Mouse (Mus musculus) lung, postnatal 36 days (tissue): ENCODE data around the gene Agap2.

Source experiments
- DNase-seq: peaks from one replicate; pipeline ENCODE4 v3.0.0; 2022; ENCODE audit warnings: mixed read lengths

Agap2 gene

DNA sequence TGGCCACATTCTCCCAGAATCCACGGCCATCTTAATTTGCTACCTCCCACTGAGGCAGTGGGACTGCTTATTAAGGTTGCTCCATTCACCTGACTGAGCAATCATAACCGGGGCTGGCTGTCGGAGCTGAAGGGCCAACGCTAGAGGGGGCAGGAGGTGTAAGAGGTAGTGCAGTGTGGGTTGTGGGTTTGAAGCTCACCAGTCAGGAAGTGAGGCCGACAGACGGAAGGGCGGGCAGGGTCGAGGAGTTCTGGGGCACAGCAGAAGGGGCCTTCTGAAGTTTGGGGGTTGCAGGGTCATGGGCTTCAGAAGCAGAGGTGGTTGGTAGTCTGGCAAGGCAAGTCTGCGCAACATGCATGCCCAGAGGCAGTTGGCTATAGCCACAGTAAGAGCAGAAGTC lies at the start of gene Agap2:
Gene Agap2 (plus strand): TSS at position 205 of the 400 bp plus-strand sequence.
- peak; percentile 68 for DNase-seq

DNA sequence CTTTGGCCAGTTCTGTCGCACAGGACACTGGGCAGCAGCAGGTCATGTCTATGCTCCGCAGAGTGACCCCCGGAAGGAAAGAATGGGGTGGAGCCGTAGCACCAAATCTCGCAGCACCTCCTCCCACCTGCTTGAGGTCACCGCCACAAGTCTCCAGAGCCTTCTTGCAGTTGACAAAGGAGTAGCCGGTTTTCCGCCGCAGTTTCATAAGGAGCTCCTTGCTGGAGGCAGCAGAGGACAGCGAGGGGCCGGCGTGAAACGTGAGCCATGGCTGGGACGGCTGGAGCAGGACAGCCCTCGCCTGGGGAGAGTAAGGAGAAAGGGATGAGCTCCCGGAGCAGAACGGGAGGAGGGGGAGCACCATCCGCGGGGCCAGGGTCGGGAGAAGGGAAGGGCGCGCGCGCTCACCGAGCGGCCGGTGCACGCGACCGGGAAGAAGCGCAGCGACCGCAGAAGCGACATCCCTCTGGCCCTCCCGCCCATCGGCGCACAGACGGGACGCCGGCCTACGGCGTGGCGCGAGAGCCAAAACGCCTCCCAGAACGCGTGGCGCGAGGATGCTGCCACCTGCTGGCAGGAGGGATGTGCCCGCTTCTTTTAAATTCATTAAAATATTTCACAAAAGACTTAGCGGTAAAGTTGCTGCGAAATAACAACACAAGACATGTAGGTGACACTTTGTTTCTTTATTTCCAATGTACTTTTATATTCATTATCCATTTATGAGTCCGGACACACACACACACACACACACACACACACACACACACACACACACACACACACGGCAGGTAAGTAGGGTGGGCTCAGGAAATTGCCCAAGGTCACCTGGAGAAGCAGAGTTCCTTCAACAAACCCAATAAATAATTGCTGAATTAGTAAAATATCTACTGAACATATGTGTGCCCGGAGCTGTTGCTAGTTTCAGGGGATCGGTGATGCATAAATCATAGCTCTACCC lies 44.5 kb upstream of the Agap2 start, which contains the start of gene Tsfm:
Gene Tsfm (minus strand): TSS at position 505 of the 961 bp plus-strand sequence.
- peak; percentile 93 for DNase-seq

DNA sequence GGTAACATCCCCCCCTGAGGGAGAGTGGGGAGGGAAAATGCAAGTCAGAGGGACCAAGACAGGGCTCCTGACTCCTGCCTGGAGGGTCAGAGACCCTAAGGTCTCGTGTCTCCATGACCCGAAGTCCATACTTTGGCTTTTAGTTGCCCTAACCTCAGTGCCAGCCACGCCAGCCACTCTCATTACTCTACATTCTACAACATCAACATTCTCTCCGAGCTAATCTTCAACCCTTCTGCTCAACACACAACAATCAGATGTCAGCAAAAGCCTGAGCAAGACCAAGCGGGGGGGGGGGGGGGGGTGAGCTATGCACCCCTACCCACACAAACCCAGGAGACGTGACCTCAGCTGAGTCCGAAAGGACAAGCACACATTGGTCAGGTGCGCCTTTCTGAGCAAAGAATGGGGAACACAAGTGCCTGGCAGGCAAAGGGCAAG lies 41.8 kb upstream of the Agap2 start:
- no peak for DNase-seq

DNA sequence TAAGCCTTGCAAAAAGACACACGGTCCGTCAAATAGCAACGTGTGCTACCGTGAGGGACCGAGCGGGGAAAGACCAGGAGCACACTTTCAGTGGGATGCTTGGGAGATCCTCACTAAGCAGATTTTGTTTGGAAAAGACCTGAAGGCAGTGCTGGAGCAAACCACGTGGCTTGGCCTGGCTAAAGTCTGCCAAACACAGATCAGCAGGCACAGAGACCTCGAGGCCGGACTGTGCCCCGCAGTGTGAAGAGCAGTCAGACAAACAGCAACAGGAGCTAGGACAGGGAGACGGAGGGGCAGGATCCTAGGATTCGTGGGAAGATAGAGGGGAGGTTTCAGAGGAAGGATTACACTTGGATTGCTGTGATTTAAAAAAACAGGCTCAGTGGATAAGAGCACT lies 38.8 kb upstream of the Agap2 start:
- DNase-seq = no peak

DNA sequence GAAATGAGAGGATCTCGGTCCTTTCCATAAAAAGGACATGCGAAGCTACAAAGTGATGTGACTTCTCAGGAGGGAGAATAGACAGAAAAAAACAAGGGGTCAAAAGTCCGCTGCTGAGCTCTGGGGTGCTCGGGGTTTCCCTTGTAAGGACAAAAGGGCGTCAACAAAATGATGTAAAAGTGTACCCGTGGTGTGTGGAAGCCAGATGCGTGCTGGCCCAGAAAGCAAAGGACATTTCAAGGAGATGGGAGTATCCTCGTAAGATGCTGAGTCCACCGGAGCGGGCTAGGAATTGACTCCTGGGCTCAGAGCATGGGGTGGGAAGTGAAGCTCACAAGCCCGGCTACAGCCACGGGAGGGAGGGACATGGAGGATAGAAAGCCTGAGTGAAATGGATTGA lies 37.4 kb upstream of the Agap2 start:
- DNase-seq = no peak

DNA sequence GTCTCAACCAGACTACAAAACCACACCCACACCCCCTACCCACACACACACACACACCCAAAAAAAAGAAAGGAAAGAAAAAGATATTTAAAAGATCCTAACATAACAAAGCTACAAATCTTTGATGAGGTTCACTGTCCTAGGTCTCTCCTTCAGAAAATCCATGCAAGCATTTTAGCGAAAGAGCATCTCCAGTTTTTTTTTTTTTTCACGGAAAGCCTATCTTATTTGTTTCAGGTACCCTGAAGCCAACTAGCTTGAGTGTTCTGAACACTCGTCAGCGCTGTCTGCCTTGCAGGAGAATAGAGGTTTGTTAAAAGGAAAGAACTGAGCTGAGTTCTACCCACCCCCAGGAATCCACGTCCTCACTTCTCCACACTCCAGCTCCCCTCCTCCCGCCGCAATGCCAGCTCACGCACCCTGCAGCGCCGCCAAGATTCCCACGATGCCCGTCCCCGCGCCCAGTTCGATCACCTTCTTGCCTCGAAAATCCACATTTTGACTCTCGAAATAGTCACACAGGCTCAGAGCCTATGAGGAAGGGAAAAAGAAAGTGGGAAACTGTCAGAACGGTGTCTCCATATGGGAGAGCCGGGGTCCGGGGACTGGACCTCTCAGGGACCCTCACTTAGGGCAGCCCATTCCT lies 34.4 kb upstream of the Agap2 start:
- no peak for DNase-seq

DNA sequence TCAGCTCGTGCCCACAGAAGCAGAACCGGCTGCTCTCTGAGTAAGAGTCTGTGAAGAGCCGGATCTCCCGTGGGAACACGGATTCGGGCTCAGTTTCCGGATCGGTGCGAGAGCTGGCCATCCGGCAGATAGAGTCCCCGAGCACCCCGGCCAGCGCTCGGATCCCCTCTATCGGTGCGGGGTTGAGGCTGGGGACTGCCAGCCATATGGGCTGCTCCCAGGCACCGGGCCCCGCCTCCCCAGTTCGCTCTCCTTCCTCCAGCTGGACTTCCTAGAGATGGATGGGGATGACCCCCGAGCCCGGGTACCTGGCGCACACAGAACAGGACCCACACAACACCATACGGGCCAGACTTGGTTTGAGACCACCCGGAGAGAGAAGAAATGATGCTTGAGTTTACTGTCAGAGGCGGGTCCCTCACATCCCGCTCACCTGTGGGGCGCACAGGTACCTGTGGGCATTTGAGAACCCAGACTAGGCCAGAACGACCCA lies 33.8 kb upstream of the Agap2 start, which contains the start of the genes Mettl1 and Eef1akmt3:
Gene Mettl1 (plus strand): TSS at position 141 of the 493 bp plus-strand sequence.
Gene Eef1akmt3 (minus strand): TSS at position 240 of the 493 bp plus-strand sequence.
- DNase-seq = peak; percentile 30

DNA sequence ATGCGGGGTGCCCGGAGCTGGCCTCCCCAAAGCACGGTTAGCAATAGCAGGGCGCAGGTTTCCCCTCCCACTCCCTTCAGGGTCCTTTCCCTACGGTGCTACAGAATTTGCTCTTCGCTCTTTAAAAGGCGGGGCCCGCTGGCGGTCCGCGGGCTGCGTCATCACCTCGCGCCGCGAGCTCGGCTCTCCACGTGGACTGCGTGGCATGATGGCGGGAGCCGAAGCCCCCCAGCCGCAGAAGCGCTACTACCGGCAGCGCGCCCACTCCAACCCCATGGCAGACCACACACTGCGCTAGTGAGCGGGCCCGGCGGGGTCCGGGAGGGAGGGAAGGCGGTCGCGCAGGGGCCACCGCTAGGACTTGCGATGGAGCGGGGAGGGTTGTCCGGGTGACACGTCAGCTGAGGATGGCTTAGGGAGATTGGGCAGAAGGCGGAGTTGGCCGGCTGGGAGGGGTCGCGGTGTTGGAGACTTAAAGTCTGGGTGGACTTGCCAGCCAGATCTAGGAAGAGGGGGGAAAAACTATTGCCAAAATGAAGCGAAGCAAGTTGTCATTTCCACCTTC lies 33.2 kb upstream of the Agap2 start:
- DNase-seq = peak; percentile 89

DNA sequence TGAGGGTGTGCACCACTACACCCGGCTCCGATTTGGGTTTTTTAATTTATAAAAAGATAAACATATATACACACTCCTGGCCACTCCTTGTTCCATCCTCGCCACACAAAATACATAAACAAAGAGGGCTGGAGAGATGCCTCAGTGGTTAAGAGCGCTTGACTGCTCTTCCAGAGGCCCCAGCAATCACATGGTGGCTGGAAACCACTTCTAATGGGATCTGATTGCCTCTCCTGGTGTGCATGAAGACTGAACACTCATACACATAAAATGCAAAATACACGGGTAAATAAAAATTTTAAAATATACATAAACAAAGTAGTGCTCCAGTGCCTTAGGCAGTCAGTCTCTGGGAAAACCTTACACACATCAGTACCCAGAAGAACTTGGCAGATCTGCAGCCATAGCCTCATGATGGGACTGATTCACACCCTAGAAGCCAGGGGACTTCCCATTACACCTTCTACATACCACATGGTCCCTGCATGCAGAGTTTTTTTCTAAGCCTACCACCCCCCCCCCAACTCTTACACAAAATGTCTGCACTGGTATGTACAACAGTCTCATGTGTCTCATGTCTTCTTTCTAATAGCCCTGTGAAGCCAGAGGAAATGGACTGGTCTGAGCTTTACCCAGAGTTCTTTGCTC lies 32.5 kb upstream of the Agap2 start:
- DNase-seq = no peak

DNA sequence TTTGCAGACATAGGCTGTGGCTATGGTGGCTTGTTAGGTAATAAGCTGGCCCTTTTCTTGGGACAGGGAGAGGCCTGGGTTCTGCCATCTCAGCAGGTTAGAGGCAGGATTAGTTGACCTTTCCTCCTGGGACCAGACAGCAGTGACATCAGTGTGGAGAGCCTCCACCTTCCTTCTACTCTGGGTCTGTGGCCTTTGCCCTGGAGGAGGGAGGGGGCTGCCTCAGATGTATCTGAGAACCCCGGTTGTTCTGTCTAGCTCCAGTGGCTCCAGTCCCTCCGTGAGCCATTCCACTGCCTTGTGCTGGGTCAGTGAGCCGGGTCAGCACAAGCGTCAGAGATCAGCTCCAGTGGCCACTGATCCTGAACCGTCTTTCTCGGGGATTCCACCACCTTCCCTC lies 31.9 kb upstream of the Agap2 start:
- DNase-seq = no peak

DNA sequence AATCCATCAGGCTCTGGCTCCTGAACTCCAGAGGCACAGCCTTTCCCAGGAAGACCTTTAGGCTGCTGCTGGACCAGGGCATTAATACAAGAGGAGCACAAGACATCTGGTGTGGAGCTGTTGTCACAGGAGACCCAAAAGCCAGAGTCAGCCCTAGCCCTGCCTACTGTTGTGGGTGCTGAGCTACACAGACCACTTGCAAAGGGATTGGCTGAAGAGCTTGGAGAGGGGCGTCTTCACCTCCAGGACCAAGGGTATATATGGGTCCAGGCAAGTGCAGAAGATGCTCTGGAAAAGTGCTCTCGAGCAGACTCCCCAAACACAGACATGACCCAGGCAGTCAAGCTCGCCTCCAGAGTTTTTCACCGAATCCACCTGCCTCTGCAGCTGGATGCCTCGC lies 27.1 kb upstream of the Agap2 start, which contains the start of gene Cyp27b1:
Gene Cyp27b1 (plus strand): TSS at position 297 of the 400 bp plus-strand sequence.
- DNase-seq = no peak

DNA sequence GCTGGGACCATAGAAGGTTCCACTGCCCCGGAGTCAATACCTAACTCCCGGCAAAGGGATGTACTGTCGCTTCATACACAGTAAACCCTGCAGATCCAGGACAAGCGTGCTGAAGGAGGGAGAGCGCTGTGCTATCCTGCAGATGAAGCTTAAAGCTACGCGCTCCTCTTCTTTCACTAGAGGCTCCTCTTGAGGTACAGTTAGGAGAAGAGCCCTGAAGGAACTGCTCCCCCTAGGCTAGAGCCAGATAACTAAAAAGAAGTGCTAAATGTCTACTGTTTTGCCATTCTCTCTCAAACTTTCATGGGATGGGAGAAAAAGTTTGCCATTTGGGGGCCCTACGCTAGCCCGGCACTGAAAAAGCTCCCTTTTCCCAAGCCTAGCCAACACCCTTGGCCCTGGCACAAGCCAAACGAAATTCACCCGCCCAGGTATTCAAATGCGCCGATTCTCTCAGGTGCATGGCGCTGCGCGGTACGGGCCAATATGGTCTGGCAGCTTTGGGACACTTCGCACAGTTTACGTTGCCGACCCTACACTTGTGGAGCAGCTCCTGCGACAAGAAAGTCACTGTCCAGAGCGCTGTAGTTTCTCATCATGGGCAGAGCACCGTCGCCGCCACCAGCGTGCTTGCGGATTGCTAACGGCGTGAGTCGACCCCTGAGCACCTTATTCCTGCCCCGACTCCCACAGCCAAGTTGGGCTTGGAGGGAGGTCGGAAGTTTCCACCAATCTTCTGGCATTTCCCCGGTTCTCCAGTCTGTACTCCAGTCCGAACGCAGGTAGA lies 26.3 kb upstream of the Agap2 start:
- no peak for DNase-seq

DNA sequence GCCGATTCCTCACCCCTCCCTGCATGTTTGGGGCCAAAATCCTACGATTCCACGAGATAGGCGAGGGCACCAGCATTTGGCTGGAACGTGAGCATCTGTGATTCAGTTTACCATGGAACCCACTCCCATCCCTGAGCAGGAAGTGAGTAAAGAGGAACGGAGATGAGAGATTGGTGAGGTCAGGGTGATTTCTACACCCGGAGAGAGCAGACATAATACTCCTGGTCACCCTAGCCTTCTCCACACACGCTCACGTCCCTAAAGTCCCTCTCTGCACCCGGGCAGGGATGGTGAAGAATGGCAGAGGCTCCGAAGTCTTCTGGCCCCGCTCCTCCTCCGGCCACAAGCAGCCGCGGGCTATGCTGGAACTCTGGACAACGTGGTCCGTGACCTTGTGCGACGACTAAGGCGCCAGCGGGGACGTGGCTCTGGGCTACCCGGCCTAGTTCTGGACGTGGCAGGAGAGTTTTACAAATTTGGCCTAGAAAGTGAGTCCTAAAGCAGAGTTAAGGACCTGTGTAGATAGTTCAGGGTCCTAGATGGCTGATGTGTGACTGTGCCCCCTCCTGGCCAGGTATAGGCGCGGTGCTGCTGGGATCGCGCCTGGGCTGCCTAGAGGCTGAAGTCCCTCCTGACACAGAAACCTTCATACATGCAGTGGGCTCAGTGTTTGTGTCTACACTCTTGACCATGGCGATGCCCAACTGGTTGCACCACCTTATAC lies 25.5 kb upstream of the Agap2 start:
- no peak for DNase-seq

DNA sequence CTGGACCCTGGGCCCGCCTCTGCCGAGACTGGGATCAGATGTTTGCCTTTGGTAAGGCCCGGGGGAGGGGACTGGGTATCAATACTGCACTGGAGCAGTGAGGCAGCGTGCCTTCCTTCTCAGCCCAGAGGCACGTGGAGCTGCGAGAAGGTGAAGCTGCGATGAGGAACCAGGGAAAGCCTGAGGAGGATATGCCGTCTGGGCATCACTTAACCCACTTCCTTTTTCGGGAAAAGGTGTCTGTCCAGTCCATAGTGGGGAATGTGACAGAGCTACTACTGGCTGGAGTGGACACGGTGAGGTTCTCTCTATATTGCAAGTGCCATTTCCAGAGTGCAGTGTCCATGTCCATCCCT lies 25.0 kb upstream of the Agap2 start:
- no peak for DNase-seq

DNA sequence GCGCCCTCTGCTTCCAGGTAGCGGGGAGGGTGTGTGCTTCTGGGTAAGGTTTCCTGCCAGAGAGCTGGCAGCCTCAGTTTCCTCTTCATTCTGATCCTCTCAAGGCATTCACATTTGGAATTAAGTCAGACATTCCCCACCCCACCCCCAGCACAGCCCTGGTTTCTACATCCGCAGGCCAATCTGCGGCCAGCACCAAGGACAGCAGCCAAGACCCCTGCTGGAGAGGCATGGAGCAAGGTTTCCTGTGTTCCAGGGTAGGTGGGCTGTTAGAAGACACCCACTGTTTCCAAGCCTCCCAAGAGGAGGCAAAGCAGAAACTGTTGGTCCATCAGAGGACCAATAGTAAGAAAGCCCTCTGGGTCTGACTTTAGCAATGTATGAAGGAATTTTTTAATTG lies 20.4 kb upstream of the Agap2 start:
- DNase-seq = no peak

DNA sequence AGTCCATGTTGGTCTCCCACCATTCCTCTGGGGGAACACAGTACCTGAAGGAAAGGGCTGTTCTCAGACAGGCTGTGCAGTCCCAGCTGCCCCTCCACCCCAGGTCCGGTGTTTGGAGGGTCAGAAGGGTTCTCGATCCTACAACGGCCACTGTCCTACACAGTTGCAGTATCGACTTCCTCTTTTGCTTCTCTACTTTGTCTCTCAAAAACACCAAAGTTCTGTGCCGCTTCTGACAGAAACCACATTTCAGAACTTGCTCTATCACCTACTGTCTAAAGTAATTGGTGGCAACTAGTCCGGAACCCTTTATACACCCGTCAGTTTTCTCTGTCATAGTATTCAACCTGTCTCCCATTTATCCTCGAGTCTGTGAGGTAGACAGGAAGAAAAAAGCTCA lies 19.7 kb upstream of the Agap2 start:
- DNase-seq = no peak

DNA sequence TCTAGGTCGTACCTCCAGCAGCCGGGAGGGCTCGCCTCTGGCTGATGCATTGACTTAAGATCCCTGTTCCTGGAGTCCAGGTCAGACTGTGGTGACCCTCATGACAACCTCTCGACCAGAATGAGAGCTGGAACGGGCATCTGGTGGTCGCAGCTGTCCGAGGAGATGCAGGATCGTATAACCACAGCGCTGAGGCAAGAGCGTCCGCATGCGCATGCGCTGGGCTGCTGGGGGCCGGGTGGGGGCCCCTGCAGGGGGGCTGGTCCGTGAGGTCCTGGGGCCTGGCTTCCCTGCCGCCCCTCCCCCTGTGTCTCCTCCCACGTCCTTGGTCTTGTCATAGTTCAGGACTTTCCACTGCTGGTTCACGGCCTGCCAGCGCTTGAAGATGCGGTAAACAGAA lies 18.6 kb upstream of the Agap2 start:
- no peak for DNase-seq

DNA sequence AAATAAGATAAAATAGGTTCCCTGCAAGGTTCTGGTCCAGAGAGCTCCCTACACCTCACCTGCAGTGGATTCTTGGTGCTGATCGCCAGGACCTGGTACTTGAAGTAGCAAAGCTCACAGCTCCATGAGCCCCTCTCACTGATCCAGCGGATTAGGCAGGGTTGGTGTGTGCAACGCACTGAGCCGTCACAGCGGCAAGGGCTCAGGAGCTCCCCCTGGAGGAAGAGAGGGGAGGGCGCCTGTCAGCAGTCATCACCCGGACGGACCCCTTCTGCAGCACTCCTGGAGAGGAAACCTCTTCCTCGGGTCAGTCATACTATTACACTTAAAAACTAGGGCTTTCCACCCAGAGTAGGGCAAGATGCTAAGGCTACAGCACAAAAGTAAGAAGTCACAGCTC lies 16.9 kb upstream of the Agap2 start:
- peak; percentile 83 for DNase-seq

DNA sequence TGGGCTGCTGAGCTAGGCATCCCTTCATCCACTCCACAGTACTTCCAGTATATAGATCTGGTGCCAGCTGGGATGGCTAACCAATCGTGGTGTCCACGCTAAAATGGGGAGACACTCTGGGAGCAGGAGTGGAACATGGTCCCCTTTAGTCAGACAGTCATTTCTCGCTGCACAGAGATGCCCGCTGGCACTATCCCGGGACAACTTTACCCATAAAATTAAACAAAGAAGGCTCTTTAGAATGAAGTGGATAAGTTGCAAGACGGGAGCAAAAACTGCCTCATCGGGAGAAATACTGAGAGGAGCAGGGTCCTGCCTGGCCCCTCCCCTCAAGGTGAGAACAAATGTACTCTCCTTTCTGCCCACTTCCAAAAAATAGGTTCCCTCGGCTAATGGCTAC lies 16.4 kb upstream of the Agap2 start:
- no peak for DNase-seq

DNA sequence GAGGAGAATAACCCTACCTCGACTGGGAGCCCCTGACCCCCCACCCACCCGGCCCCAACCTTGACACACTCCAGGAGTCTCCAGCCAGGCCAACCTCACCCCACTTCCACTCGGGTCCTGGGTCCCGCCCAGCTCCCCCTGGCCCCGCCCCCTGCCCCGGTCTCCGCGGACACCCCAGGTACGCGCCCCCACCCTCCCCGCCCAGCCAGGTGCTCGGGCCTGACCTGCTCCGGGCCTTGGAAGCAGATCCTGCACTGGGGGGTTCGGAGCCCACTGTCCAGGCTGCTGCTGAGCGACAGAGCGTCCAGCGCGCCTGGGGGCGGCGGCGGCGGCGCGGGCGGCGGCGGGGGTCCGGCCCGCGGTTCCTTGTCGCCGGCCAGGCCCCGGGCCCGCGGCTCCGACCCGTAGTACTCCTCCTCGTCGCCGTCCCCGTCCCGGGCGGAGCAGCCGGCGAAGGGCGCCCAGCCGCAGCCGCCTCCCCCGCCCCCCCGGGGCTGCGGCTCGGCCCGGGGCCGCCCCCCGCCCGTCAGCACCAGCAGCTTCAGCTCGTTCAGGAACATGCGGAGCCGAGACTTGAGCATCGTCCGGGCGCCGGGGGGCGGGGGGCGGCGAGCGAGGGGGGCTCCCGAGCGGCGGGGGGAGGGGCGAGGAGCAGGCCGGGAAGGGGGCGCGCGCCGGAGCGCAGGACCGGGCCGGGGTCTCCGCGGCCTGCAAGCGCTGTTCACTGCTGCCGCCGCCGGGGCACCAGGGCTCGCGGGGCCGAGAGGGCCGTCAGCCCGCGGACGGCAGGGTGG lies 15.7 kb upstream of the Agap2 start:
- no peak for DNase-seq
